Mouse (Mus musculus): ENCODE results near the gene Fasl. TPM values are rescaled to one million over a fixed set of nuclear protein-coding genes. Genes with fewer than 3 reads are reported as not detected.

The Fasl gene
- polyA plus RNA-seq, 1 experiment from 2014 or later: not detected

- Histone ChIP-seq H3K4me3 (ENCODE audit: low read depth, low read length) (no peak overlapping the region), H3K4me1 (ENCODE audit: control insufficient read depth, insufficient read depth, low read length) (no peaks in the 10 kb centered on the region), H3K9ac (ENCODE audit: low read depth, low read length) (no peak overlapping the region), H3K27me3 (ENCODE audit: control insufficient read depth, insufficient read depth, low read length) (no peaks in the 10 kb centered on the region), H3K27ac (ENCODE audit: low read depth, low read length) (no peak overlapping the region), H3K4me2 (no peak overlapping the region), H3K36me3 (ENCODE audit: control insufficient read depth, insufficient read depth, low read length) (no peaks in the 10 kb centered on the region), H3K9me3 (replicated peaks; ENCODE audit: control insufficient read depth, low read length) (no peaks in the 10 kb centered on the region; the same call in 1 of the 2 replicates)
- ATAC-seq (replicated peaks; ENCODE audit: insufficient number of reproducible peaks, low FRiP score, low TSS enrichment): no peak
- 53% methylated on average over 11 of the region's 11 CpGs for WGBS (ENCODE audit: insufficient replicate concordance)
These were observed 52.7 kb downstream of the Fasl start for GRCm38 (mm10) chr1:161735465-161736046.

- no peak for ATAC-seq (replicated peaks; ENCODE audit: insufficient number of reproducible peaks, low FRiP score, low TSS enrichment)
These were observed 53.5 kb downstream of the Fasl start for GRCm38 (mm10) chr1:161734741-161735211.

GRCm38 (mm10) chr1:161734314-161734713, 54.0 kb downstream of the Fasl start:
- Histone ChIP-seq H3K36me3 (ENCODE audit: control insufficient read depth, insufficient read depth, low read length) (no peaks in the 10 kb centered on the region), H3K4me1 (ENCODE audit: control insufficient read depth, insufficient read depth, low read length) (no peaks in the 10 kb centered on the region), H3K9me3 (replicated peaks; ENCODE audit: control insufficient read depth, low read length) (no peaks in the 10 kb centered on the region; the same call in 1 of the 2 replicates), H3K4me2 (no peak overlapping the region), H3K27me3 (ENCODE audit: control insufficient read depth, insufficient read depth, low read length) (no peaks in the 10 kb centered on the region), H3K9ac (ENCODE audit: low read depth, low read length) (no peak overlapping the region), H3K4me3 (ENCODE audit: low read depth, low read length) (no peak overlapping the region), H3K27ac (ENCODE audit: low read depth, low read length) (no peak overlapping the region)
- no peak for ATAC-seq (replicated peaks; ENCODE audit: insufficient number of reproducible peaks, low FRiP score, low TSS enrichment)
- 77% methylated on average over 11 of the region's 11 CpGs for WGBS (ENCODE audit: insufficient replicate concordance)

More at GRCm38 (mm10) chr1:161734741-161735211, 53.5 kb downstream of the Fasl start:
- H3K9ac ChIP-seq (ENCODE audit: low read depth, low read length): no peak overlapping the region
- no peak overlapping the region for H3K4me2 ChIP-seq
- H3K4me1 ChIP-seq (ENCODE audit: control insufficient read depth, insufficient read depth, low read length): no peaks in the 10 kb centered on the region
- no peaks in the 10 kb centered on the region; the same call in 1 of the 2 replicates for H3K9me3 ChIP-seq (replicated peaks; ENCODE audit: control insufficient read depth, low read length)
- no peaks in the 10 kb centered on the region for H3K27me3 ChIP-seq (ENCODE audit: control insufficient read depth, insufficient read depth, low read length)
- WGBS (ENCODE audit: insufficient replicate concordance): 74% methylated on average over 14 of the region's 14 CpGs
- no peak overlapping the region for H3K27ac ChIP-seq (ENCODE audit: low read depth, low read length)
- no peak overlapping the region for H3K4me3 ChIP-seq (ENCODE audit: low read depth, low read length)
- no peaks in the 10 kb centered on the region for H3K36me3 ChIP-seq (ENCODE audit: control insufficient read depth, insufficient read depth, low read length)

Other genes starting within 250 kb of the Fasl start
- 21.6 and 26.7 TPM in 2 replicates for gene Suco, start 88.2 kb upstream of the Fasl start, polyA plus RNA-seq (2014; fragmentation: Nextera tagmentation; extraction: Ambion mirVana)
- gene Pigc, start 180.7 kb upstream of the Fasl start, polyA plus RNA-seq (2014; fragmentation: Nextera tagmentation; extraction: Ambion mirVana): 25.8 and 29.8 TPM in 2 replicates
- not detected in 2 replicates for gene 4930558K02Rik, start 191.1 kb upstream of the Fasl start, polyA plus RNA-seq (2014; fragmentation: Nextera tagmentation; extraction: Ambion mirVana)